Mouse (Mus musculus) retina, adult 2 months (tissue): ENCODE data around the gene Asgr2.
A peak's percentile ranks its signal among the peaks of the same experiment; 100 is the strongest.
"Not testable (repeated sequence)": the region's sequence is repeated elsewhere in the genome, so short reads cannot be mapped to it uniquely, and the experiment has no call there.

Experiments
- DNase-seq: peaks from one replicate; pipeline ENCODE4 v3.0.0-alpha.2; 2012; ENCODE audit warnings: low read depth, low spot score

The Asgr2 gene

GRCm38 (mm10) chr11:70091986-70092783 lies at the start of gene Asgr2:
Gene Asgr2 (plus strand): TSS chr11:70092644.
- DNase-seq: no peak

GRCm38 (mm10) chr11:70043665-70044064 lies 48.8 kb upstream of the Asgr2 start:
- DNase-seq: no peak

- no peak for DNase-seq
Measured at GRCm38 (mm10) chr11:70045435-70045834, 47.0 kb upstream of the Asgr2 start.

- DNase-seq: no peak
Measured at GRCm38 (mm10) chr11:70049366-70049765, 43.1 kb upstream of the Asgr2 start.

- no peak for DNase-seq
Measured at GRCm38 (mm10) chr11:70049816-70050215, 42.6 kb upstream of the Asgr2 start.

- DNase-seq: peak; percentile 9
Measured at GRCm38 (mm10) chr11:70053156-70053555, 39.3 kb upstream of the Asgr2 start.

GRCm38 (mm10) chr11:70053898-70054570 lies 38.4 kb upstream of the Asgr2 start, which contains the start of gene Asgr1:
Gene Asgr1 (plus strand): TSS chr11:70054085.
- DNase-seq: no peak

GRCm38 (mm10) chr11:70055618-70056214 lies 36.7 kb upstream of the Asgr2 start:
- DNase-seq: peak; percentile 53

- no peak for DNase-seq
Measured at GRCm38 (mm10) chr11:70057805-70058204, 34.6 kb upstream of the Asgr2 start.

- no peak for DNase-seq
Measured at GRCm38 (mm10) chr11:70059930-70060329, 32.5 kb upstream of the Asgr2 start.

- DNase-seq: no peak
Measured at GRCm38 (mm10) chr11:70063053-70063452, 29.4 kb upstream of the Asgr2 start.

- no peak for DNase-seq
Measured at GRCm38 (mm10) chr11:70066701-70067100, 25.7 kb upstream of the Asgr2 start.

- no peak for DNase-seq
Measured at GRCm38 (mm10) chr11:70068245-70068644, 24.2 kb upstream of the Asgr2 start.

- DNase-seq: no peak
Measured at GRCm38 (mm10) chr11:70070057-70070456, 22.4 kb upstream of the Asgr2 start.

GRCm38 (mm10) chr11:70070603-70071002 lies 21.8 kb upstream of the Asgr2 start:
- not testable (repeated sequence) for DNase-seq

- DNase-seq: peak; percentile 51
Measured at GRCm38 (mm10) chr11:70074379-70075071, 17.9 kb upstream of the Asgr2 start.

GRCm38 (mm10) chr11:70075581-70075980 lies 16.9 kb upstream of the Asgr2 start:
- DNase-seq: no peak

GRCm38 (mm10) chr11:70077441-70077840 lies 15.0 kb upstream of the Asgr2 start:
- DNase-seq: no peak

GRCm38 (mm10) chr11:70079175-70079574 lies 13.3 kb upstream of the Asgr2 start:
- DNase-seq: no peak

GRCm38 (mm10) chr11:70079928-70080327 lies 12.5 kb upstream of the Asgr2 start:
- no peak for DNase-seq

- DNase-seq: no peak
Measured at GRCm38 (mm10) chr11:70080803-70081590, 11.4 kb upstream of the Asgr2 start.
